Mouse (Mus musculus) lung, postnatal 0 days (tissue): Measurements from ENCODE around the gene Slc7a5.

Experiments used
- CTCF ChIP-seq: IDR thresholded peaks from 2 replicates; pipeline ENCODE4 v1.5.1; 2016; ENCODE audit warnings: antibody characterized with exemption, mild to moderate bottlenecking
- EP300 ChIP-seq: IDR thresholded peaks from 2 replicates; pipeline ENCODE4 v1.6.1; 2016; ENCODE audit warnings: antibody characterized with exemption, mild to moderate bottlenecking, control low read depth

- TF ChIP-seq CTCF (no peak), EP300 (no peak)
These were observed 30.3 kb downstream of the Slc7a5 start for GRCm38 (mm10) chr8:121877212-121877611.
